Mouse (Mus musculus): Measurements from ENCODE around the gene Osgin1. TPM values are rescaled to one million over a fixed set of nuclear protein-coding genes. Genes with fewer than 3 reads are reported as not detected.

The Osgin1 gene
- total RNA-seq, 4 experiments from 2014 or later = 0.39 to 1.5 (median 0.74) TPM

DNA sequence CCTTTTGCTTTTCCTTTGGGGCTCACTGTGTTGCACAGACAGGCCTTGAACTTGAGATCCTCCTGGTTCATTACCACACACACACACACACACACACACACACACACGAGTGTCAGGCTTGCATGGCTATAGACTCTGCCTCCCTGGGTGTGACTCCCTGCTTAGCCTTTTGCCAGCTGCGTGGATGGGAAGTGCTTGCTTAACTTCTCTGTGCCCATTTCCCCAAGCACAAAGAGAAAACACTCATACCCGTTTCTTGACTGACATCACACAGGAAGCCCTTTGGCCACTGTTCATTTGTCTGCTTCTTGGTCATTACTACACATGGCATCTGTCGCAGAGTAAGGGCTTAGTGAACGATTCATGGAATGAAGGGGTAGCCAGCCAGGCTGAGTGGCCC, 8.1 kb downstream of the Osgin1 start:
- DNase-seq (ENCODE audit: low spot score in 2 of 2) = no peak

DNA sequence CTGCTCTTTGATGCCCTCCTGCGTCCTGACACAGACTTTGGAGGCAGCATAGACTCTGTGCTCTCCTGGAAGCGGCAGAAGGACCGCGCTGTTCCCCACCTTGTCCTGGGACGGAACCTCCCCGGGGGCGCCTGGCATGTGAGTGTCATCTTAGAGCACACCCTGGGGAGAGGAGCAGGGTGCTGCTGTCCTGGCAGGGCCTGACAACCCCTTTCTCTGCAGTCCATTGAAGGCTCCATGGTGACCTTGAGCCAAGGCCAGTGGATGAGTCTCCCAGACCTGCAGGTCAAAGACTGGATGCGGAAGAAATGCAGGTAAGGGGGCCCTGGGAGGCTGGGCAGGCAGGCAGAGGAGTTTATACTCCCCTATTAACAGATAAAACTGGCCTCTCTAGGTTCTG, 9.0 kb downstream of the Osgin1 start:
- DNase-seq (ENCODE audit: low spot score in 2 of 2) = no peak

- DNase-seq (ENCODE audit: low spot score in 2 of 2) = peak; percentile 79 to 82
These were observed 12.5 kb downstream of the Osgin1 start, which contains the start of gene Necab2 for GRCm38 (mm10) chr8:119446211-119446989. TSS of gene Necab2 (plus strand) at chr8:119446719.

DNA sequence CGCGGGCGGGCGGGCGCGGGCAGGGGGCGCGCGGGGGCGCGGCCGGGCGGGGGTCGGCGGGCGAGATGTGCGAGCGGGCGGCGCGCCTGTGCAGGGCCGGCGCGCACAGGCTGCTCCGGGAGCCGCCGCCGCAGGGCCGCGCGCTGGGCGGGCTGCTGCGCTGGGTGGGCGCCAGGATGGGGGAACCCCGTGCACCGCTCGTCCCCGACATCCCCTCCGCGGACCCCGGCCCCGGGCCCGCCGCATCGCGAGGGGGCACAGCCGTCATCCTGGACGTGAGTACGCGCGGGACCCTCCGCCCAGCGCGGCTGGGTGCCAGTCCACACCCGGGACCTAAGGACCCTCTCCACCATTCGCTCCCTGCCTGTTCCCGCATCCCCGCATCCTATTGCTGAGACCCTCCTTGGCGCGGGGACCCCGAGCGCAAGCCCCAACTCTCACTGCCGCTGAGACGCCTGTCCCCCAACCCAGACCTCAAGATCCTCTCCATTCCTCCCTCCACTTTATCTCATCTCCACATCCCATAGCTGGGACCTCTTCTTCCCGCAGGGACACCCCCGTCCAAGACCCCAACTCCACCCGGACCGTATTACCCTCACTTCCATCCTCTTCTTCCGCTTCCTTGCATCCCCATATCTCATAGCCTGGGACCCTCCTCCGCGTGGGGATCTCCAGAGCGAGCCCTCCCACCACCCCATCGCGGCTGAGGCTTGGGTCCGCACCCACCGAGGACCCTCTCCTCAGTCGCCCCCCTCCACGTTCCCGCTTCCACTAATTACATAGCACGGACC, 13.3 kb downstream of the Osgin1 start:
- DNase-seq (ENCODE audit: low spot score in 2 of 2) = no peak

DNA sequence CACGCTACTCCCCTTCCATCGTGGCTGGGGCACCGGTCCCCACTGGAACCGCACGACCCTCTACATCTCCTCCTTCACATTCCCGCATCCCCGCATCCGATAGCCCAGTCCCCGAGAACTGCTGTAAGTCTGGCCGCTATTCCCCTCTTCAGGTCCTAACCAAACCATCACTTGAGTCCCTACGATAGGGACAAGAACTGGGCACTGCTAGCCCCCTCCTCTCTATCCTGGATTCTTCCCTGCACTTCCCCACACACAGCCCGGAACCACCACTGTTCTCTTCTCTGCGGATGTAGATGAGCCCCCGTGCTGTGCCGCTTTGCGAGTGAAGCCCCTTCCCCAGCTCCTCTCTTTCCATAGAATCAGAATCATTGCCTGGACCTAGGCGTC, 13.9 kb downstream of the Osgin1 start:
- DNase-seq (ENCODE audit: low spot score in 2 of 2) = no peak

GRCm38 (mm10) chr8:119449627-119450026, 15.7 kb downstream of the Osgin1 start:
- peak; percentile 47 to 79 for DNase-seq (ENCODE audit: low spot score in 2 of 2)

DNA sequence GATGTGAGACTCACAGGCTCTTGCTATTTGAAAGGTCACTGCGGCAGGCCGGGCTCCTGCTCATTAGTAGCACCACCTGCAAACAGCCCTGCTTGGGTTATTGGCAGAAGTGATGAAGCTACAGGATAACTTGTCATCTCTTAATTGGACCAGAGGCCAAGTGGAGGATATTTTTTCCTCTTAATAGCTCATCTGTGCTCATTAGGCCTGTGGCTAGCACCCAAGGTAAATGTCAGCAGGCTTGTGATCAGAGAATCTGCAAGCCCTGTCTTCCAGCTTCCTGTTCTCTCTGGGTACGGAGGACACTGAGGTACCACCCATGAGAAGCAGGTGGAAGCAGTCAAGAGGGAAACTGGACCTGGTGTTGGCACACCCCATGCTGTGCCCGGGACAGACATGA, 17.2 kb downstream of the Osgin1 start:
- DNase-seq (ENCODE audit: low spot score in 2 of 2) = no peak

- DNase-seq (ENCODE audit: low spot score in 2 of 2) = no peak
These were observed 19.0 kb downstream of the Osgin1 start for GRCm38 (mm10) chr8:119452919-119453318.

DNA sequence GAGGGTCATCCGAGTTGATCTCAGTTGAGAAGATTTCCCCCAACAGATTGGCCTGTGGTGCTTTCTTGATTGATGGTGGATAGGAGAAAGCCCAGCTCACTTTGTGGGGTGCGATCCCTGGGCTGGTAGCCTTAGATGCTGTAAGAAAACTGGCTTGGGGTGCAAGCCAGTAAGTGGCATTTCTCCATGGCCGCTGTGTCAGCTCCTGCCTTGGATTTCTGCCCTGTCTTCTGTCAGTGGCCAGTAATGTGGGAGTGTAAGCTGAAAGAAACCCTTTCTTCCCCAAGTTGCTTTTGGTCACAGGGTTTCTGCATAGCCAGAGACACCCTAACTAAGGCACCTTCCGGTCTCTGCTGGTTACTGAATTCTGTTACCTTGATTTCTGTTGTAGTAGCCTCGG, 22.1 kb downstream of the Osgin1 start:
- DNase-seq (ENCODE audit: low spot score in 2 of 2) = no peak

DNA sequence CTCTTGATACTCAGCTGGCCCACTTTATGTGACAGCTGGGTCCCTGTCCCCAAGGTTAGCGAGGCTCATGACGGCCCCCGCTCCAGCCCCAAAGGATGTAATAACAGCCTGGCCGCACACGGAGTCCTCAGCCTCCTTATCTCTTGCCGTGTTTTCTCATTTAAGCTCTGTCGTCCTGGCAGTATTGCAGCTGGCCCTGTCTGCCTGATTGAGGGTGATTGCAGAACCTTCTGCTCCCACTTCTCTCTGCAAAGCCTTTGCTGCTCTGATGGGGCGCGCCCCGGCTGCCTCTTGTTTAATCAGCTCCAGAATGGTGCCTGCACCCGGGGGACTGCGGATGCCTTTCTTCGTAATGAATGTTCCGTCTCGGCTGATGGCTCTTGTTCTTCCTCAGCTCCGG, 25.8 kb downstream of the Osgin1 start:
- no peak for DNase-seq (ENCODE audit: low spot score in 2 of 2)

GRCm38 (mm10) chr8:119461356-119461755, 27.4 kb downstream of the Osgin1 start:
- DNase-seq (ENCODE audit: low spot score in 2 of 2) = no peak

DNA sequence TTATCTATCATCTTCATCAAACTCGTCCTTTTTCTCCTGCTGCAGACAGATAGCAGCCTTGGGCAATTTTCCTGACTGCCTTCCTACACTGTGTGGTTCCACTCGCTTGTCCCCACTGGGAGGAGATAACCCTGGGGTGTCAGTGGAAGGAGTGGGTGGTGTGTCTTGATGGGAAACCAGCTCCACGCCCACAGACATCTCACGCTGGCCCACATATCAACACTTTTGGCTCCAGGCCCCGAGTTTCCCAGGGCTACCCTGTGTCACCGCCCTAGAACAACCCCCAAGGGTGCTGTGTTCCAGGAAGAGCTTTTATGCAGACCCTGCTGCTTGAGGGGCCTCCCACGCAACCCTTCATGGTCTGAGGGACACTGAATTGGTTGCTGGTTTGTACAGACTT, 29.8 kb downstream of the Osgin1 start:
- peak in 1 of 2 experiments; percentile 30 for DNase-seq (ENCODE audit: low spot score in 2 of 2)

GRCm38 (mm10) chr8:119466105-119466504, 32.2 kb downstream of the Osgin1 start:
- DNase-seq (ENCODE audit: low spot score in 2 of 2) = peak in 1 of 2 experiments; percentile 74

GRCm38 (mm10) chr8:119466794-119467193, 32.9 kb downstream of the Osgin1 start:
- DNase-seq (ENCODE audit: low spot score in 2 of 2) = no peak

DNA sequence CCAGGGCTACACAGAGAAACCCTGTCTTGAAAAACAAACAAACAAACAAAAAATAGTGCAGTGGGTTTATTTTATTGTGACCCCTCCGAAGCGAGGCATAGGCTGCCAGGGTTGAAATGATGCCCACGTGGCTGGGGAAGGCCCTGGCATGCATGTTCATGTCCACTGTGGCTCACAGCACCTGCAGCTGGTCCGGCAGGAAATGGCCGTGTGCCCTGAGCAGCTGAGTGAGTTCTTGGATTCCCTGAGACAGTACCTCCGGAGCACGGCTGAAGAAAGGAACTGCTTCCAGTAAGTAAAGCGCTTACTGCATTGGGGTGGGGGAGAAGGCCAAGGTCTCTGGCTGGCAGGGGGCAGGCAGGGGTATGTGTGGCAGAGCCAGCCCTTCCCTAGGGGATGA, 34.2 kb downstream of the Osgin1 start:
- DNase-seq (ENCODE audit: low spot score in 2 of 2) = no peak

DNA sequence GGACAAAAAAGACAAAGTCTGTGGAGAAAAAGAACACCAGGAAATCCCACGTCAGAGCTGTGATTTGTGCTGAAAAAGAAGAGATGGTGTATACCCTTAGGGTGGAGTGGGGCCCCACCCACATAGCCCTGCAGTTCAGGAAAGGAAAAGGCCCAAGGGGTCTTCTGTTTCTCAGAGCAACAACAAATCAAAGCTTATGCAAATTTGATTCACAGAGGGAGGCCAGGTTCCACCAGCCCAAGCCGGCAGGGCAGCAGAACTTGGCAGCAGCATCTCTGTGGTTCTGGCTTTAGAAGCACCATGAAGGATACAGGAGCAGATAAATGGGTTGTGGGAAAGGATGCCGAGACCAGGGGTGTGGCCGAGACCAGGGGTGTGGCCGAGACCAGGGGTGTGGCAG, 44.8 kb downstream of the Osgin1 start:
- DNase-seq (ENCODE audit: low spot score in 2 of 2) = no peak

GRCm38 (mm10) chr8:119484145-119484896, 50.4 kb downstream of the Osgin1 start:
- no peak for DNase-seq (ENCODE audit: low spot score in 2 of 2)

DNA sequence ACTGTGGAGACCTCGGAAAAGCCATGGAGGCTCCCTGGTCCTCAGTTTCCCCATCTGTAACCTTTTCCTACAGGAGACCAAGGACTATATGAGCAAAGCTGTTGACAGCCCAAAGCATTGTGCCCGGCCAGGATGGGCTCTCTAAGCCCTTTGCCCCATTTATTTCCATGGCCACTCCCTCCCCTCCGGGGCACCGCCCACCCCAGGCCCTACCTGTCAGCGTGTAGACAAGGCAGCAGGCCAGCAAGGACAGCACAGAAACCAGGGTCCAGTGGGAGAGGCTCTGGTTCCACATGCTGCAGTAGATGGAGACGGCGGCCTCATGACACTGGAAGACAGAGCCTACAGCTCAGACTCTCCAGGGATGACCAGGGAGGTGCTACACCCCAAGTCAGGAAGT, 53.2 kb downstream of the Osgin1 start:
- DNase-seq (ENCODE audit: low spot score in 2 of 2) = no peak

Data from left cerebral cortex, adult 8-10 months (tissue).